Mouse (Mus musculus): ENCODE data around the gene Cacna1s.

Gene Cacna1s

GRCm38 (mm10) chr1:136052547-136052946 is at the start of gene Cacna1s:
TSS of gene Cacna1s (plus strand) at chr1:136052750.
- no peak for DNase-seq (ENCODE audit: low read depth)

GRCm38 (mm10) chr1:136006292-136006748 is 46.2 kb upstream of the Cacna1s start, which contains the start of gene Igfn1:
TSS of gene Igfn1 (minus strand) at chr1:136006342.
- no peak for DNase-seq (ENCODE audit: low read depth)

GRCm38 (mm10) chr1:136007211-136008158 is 45.1 kb upstream of the Cacna1s start, which contains the start of gene Tmem9:
TSS of gene Tmem9 (plus strand) at chr1:136008150.
- DNase-seq (ENCODE audit: low read depth), result peak; percentile 18

- no peak for DNase-seq (ENCODE audit: low read depth)
These were observed 44.4 kb upstream of the Cacna1s start for GRCm38 (mm10) chr1:136008159-136008533.

- DNase-seq (ENCODE audit: low read depth), result no peak
These were observed 42.3 kb upstream of the Cacna1s start for GRCm38 (mm10) chr1:136010247-136010646.

- no peak for DNase-seq (ENCODE audit: low read depth)
These were observed 39.0 kb upstream of the Cacna1s start for GRCm38 (mm10) chr1:136013513-136013912.

- no peak for DNase-seq (ENCODE audit: low read depth)
These were observed 37.6 kb upstream of the Cacna1s start for GRCm38 (mm10) chr1:136014796-136015502.

- DNase-seq (ENCODE audit: low read depth), result no peak
These were observed 35.2 kb upstream of the Cacna1s start for GRCm38 (mm10) chr1:136017307-136017706.

GRCm38 (mm10) chr1:136017907-136018313 is 34.6 kb upstream of the Cacna1s start:
- DNase-seq (ENCODE audit: low read depth), result peak; percentile 88

- peak; percentile 53 for DNase-seq (ENCODE audit: low read depth)
These were observed 34.0 kb upstream of the Cacna1s start for GRCm38 (mm10) chr1:136018390-136019189.

GRCm38 (mm10) chr1:136030201-136030600 is 22.3 kb upstream of the Cacna1s start:
- no peak for DNase-seq (ENCODE audit: low read depth)

GRCm38 (mm10) chr1:136031697-136032096 is 20.9 kb upstream of the Cacna1s start:
- no peak for DNase-seq (ENCODE audit: low read depth)

- DNase-seq (ENCODE audit: low read depth), result no peak
These were observed 19.6 kb upstream of the Cacna1s start for GRCm38 (mm10) chr1:136032961-136033360.

- no peak for DNase-seq (ENCODE audit: low read depth)
These were observed 13.6 kb upstream of the Cacna1s start for GRCm38 (mm10) chr1:136038746-136039538.

- DNase-seq (ENCODE audit: low read depth), result no peak
These were observed 12.1 kb upstream of the Cacna1s start for GRCm38 (mm10) chr1:136040452-136040851.

GRCm38 (mm10) chr1:136040874-136041273 is 11.7 kb upstream of the Cacna1s start:
- no peak for DNase-seq (ENCODE audit: low read depth)

- peak; percentile 69 for DNase-seq (ENCODE audit: low read depth)
These were observed 6.8 kb upstream of the Cacna1s start for GRCm38 (mm10) chr1:136045774-136046173.

- peak; percentile 23 for DNase-seq (ENCODE audit: low read depth)
These were observed 5.1 kb upstream of the Cacna1s start for GRCm38 (mm10) chr1:136047432-136047831.

GRCm38 (mm10) chr1:136047894-136048293 is 4.7 kb upstream of the Cacna1s start:
- no peak for DNase-seq (ENCODE audit: low read depth)

- no peak for DNase-seq (ENCODE audit: low read depth)
These were observed 2.1 kb upstream of the Cacna1s start, which contains the start of gene Ascl5 for GRCm38 (mm10) chr1:136050312-136051012. TSS of gene Ascl5 (plus strand) at chr1:136050804.
